In the genomic region with DNA sequence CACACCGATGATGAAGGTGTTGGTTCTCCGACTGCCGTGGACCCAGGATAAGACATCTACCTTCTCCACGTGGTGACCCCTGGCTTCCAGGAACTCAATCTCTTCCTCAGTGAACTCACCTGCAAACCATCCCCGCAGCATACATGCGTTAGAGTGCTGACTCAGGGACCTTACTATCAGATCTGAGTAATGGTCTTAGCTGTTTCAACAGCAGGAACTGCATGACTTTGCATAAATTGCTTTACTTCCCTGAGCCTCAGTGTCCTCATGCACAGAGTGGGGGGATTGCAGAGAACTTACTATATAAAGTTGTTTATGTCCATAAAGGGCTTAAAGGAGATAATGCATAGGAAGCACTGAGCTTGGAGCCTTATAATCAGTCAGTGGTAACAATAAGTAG, we compare ENCODE assay signal across 16 mouse cellular contexts. TPM values are rescaled to one million over a fixed set of nuclear protein-coding genes. Genes with fewer than 3 reads are reported as not detected.
"Had no signal": no experiment of that assay in that cellular context is flagged by ENCODE, and none has a peak within 500 bp of the region (broad histone marks: within the 10 kb centered on the region; RNA-seq: fewer than 3 reads in every experiment).

No protein-coding gene starts in this region.

- H3K9ac ChIP-seq: neural tube, embryonic 15.5 days; stomach, embryonic 15.5 days had no signal

- H3K9me3 ChIP-seq: neural tube, embryonic 15.5 days; stomach, embryonic 15.5 days had no signal

- H3K4me2 ChIP-seq: neural tube, embryonic 15.5 days; stomach, embryonic 15.5 days had no signal

- H3K27ac ChIP-seq: neural tube, embryonic 15.5 days; stomach, embryonic 15.5 days; stomach, postnatal 0 days had no signal

- H3K36me3 ChIP-seq: stomach, embryonic 15.5 days had no signal

- H3K27me3 ChIP-seq: neural tube, embryonic 15.5 days; stomach, embryonic 15.5 days had no signal

- H3K4me1 ChIP-seq: neural tube, embryonic 15.5 days; stomach, embryonic 15.5 days had no signal

- H3K4me3 ChIP-seq: neural tube, embryonic 15.5 days; stomach, embryonic 15.5 days had no signal

- DNase-seq: retina, postnatal 1 day; right cerebral cortex, adult 18-20 months; right cerebral cortex, postnatal 14 days; right cerebral cortex, postnatal 25 days; right cerebral cortex, postnatal 4 days; spleen, adult 18-20 months; thymus, adult 18-20 months; thymus, adult 2 months; thymus, postnatal 14 days; thymus, postnatal 25 days; thymus, postnatal 36 days; thymus, postnatal 4 days had no signal

RNA-seq across cellular contexts. Expression of gene Ggt7, which starts 27.0 kb away (rescaled TPM):
- total RNA-seq: neutrophil, adult 5-6 weeks had no signal
